Mouse (Mus musculus) brain, adult 2 months (tissue): ENCODE measurements around the gene Ets2.

Source experiments
- DNase-seq: peaks from one replicate; pipeline ENCODE4 v3.0.0; 2011; ENCODE audit warnings: low read depth, low spot score

The Ets2 gene

GRCm38 (mm10) chr16:95769066-95769995 is 67.5 kb downstream of the Ets2 start:
- DNase-seq: peak; percentile 95

DNA sequence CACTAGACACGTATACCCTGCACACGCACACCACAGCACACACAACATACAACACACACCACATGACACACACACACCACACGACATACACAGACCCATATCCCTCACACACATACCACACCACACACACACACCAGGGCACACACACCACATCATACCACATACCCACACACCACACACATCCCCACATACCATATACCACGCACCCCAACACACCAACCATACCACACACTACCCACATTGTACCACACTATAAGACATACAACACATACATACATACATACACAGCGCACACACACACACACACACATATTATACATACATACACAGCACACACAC is 68.1 kb downstream of the Ets2 start:
- DNase-seq: no peak

DNA sequence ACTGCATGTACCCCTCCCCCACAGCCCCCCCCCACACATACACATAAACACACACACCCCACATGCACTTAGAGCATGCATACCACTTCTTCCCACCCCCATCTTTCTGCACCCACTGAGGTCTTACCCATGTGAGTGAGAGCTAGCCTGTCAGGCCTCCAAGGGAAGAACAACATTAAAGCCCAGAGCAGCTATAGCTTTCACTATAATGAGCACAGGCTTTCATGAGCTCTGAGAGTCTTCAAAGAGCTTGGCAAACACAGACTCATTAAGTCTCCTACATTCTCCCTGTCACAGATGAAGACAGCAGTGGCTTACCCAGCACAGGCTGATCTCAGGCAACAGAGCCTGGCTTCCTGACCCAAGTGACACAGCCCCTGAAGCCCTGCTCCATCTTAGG is 68.5 kb downstream of the Ets2 start:
- DNase-seq: peak; percentile 57
